Mouse (Mus musculus): ENCODE measurements around the gene Myo16.

Gene Myo16

DNA sequence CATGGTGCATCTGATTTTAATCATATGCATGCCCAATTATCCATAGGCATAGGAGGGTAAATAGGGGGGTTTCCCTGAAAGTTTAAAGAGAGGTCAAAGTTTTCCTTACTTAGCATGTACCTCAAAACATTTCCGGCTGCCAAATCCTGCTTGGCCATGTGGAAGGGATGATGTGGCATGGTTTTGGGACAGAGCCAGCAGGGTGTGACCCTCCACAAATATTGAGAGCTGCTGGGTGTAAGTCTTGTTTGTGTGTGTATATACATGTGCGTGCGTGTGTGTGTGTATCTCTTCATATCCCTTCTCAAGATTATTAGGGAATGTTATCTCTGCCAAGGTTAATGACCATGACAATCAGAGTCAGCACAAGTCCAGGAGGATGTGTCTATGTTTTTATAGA is 150.3 kb downstream of the Myo16 start:
- DNase-seq (ENCODE audit: low spot score): no peak

DNA sequence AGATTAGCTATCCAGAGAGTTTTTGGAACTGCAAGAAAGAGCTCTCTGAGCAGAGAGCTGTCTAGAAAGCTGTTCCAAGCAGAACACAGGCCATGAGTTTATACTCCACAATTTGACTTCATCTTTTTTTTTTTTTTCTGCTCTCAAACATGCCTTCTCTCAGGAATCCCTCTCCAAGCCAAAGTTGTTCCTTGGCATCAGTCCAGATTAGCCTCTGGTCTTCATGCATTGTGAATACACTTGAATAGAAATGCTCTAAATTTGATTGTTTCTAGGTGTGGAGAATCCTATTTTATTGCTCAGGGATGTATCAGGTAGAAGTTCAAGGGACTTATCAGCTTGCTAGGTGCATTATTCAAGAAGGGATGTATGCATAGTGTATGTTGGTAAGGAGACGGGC is 151.0 kb downstream of the Myo16 start:
- no peak for DNase-seq (ENCODE audit: low spot score)

- no peak for DNase-seq (ENCODE audit: low spot score)
Measured at GRCm38 (mm10) chr8:10307345-10307744, 153.6 kb downstream of the Myo16 start.

GRCm38 (mm10) chr8:10307770-10308476 is 154.2 kb downstream of the Myo16 start:
- no peak for DNase-seq (ENCODE audit: low spot score)

DNA sequence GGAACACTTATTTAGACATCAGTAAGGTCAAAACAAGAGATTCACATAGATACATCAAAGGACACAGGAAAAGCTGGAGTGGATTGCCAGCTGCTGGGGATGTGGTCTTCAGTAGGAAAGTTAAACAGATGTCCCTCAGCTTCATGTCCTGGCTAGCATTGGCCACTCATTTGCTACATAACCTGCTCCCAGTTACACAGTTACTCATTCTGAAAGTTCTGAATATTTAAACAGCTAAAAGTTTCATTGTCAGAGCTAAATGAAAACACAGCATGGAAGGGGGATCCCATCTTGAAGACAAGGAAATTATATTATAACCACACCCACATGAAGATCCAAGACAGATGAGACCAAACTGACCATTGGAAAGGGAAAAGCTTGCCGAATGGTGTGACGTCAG is 156.8 kb downstream of the Myo16 start:
- DNase-seq (ENCODE audit: low spot score): no peak

GRCm38 (mm10) chr8:10312316-10312715 is 158.6 kb downstream of the Myo16 start:
- no peak for DNase-seq (ENCODE audit: low spot score)

- DNase-seq (ENCODE audit: low spot score): no peak
Measured at GRCm38 (mm10) chr8:10316201-10316600, 162.5 kb downstream of the Myo16 start.

DNA sequence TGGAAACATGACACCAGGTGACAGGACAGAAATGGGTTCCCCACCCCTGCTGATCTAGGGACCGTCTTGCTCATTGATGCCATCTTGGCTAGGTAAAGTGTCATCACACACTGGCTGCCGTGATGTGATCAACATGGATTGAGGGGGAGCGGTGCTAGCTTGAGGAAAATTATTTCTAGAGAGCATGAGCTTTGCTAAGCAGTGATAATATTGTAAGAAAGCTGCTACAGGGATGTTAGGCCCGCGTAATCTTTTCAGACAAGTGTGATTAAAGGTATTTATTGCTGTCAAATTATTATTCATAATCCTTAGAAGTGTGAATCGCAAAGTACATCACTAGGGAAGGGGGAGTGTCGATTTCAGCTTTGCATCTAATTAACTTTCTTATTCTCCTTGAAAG is 164.4 kb downstream of the Myo16 start:
- DNase-seq (ENCODE audit: low spot score): no peak

- no peak for DNase-seq (ENCODE audit: low spot score)
Measured at GRCm38 (mm10) chr8:10350451-10350850, 196.7 kb downstream of the Myo16 start.

- DNase-seq (ENCODE audit: low spot score): no peak
Measured at GRCm38 (mm10) chr8:10358711-10359110, 205.0 kb downstream of the Myo16 start.

GRCm38 (mm10) chr8:10362949-10363348 is 209.2 kb downstream of the Myo16 start:
- DNase-seq (ENCODE audit: low spot score): no peak

DNA sequence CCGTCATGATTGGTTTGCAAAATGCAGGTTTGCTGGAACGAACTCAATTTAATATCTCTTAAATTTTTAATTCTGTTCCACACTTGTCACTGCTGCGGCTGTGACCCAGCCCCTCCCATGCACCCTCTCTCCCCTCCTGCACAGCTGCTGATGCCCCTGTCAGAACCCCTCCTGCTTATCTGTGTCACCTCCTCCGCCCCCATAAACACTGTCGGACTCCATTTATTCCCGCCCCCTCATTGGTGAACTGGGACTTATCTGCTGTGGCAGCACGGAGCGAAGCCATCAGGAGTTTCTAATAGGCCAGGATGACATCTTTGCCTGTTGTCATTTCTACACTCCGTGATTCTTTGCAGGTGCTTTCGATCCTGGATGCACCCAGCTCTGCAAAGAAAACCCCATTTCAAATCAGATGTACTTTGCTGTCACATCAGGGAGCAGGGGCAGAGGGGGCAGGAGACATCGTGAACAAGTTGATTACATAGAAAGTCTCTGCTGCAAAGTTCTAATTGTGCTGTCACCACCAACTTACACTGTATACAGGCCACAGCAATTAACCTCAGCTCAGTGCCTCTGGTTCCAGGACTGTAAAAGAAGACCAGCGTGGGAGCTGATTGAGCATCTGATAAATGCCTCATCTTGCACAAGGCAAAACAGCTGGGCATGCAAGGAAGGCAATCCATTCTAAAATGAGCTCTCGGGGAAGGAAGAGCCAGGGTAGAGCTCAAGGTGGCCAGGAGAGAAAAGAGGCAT is 210.1 kb downstream of the Myo16 start:
- no peak for DNase-seq (ENCODE audit: low spot score)

DNA sequence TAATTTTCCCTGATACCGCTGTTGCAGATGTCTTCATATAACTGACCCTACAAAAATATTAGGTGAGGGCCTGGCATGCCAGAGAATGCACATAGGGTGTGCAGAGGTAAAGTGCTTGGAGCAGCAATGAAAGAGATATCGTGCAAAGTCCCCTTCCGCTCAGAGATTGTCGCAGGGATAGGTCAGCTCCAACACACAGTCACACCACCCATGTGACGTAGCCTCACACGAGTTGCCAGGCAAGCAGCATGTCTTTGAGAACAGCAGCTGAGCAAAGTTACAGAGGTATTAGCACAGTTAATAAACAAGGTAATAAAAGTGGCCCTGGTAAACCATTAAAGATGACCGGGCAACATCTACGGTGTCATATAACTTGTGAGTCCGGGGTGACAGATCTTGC is 212.4 kb downstream of the Myo16 start:
- DNase-seq (ENCODE audit: low spot score): no peak

DNA sequence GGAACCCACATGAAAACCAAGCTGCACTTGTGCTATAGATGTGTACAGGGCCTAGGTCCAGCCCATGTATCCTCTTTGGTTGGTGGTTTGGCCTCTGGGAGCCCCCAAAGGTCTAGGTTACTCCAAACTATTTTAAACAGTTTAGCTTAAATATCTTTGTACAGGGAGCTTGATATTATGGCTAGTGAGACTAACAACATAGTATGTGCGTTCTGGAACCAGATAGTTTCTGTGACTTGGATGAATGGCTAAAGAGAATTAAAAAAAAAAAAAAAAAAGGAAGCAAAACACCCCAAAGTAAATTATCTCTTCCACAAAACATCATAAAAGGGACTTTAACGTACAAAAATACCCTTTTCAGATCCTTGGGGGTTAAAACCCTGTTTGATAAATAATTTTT is 218.9 kb downstream of the Myo16 start:
- no peak for DNase-seq (ENCODE audit: low spot score)

DNA sequence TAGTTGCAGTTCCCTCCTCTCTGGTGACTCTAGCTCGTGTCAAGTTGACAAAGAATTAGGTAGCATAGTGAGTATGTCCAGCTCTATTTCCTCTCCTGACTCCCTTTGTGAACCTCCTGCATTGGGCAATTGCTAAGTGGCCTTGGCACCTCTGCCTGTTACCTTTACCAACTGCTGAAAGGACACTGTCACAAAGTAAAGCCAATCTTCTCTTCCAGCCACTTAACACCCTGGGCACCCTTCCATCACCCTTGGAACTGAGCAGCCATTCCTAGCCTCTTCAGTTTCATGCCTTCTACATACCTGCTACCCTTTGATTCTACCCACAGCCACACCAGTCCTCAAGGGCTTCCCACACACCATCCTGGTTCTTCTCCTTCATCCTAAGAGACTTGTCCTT is 233.4 kb downstream of the Myo16 start:
- no peak for DNase-seq (ENCODE audit: low spot score)

- no peak for DNase-seq (ENCODE audit: low spot score)
Measured at GRCm38 (mm10) chr8:10391096-10391683, 237.5 kb downstream of the Myo16 start.

DNA sequence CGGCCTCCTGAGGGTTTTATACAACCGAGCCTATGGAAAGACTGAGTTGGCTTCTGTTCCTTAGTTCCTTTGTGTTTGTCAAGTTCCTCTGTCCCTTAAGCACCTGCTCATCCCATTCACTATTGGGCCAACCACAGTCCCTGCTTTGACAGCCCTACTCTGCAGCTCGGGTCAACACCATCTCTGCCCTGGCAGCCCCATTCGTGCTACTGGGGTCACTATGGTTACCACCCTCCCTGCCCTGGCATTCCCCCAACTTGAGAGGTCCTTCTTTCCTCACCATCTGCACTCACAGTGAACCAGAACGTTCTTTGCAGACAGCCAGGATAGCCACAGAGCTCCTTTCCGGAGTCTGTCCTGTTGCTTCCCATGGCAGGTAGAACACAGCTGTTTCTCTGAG is 238.2 kb downstream of the Myo16 start:
- no peak for DNase-seq (ENCODE audit: low spot score)

GRCm38 (mm10) chr8:10394506-10394905 is 240.8 kb downstream of the Myo16 start:
- DNase-seq (ENCODE audit: low spot score): no peak

GRCm38 (mm10) chr8:10395146-10395545 is 241.4 kb downstream of the Myo16 start:
- no peak for DNase-seq (ENCODE audit: low spot score)

GRCm38 (mm10) chr8:10402606-10403005 is 248.9 kb downstream of the Myo16 start:
- peak; percentile 76 for DNase-seq (ENCODE audit: low spot score)

- no peak for DNase-seq (ENCODE audit: low spot score)
Measured at GRCm38 (mm10) chr8:10405469-10405868, 251.8 kb downstream of the Myo16 start.

DNA sequence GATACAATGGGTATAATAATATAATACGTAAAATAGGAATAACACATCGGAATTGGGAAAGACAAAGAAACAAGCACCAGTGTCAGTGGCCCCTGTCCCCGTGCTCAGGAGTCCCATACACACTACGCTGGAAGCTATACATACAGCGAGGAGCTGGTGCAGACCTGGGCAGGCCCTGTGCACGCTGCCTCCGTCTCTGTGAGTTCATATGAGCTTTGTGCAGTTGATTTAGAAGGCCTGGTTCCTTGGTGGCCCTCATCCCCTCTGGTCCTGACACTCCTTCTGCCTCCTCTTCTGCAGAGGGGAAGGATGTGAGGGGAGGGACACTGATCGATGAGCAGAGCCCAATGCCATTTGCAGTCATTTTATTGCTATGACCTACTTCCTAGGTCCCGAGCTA is 255.3 kb downstream of the Myo16 start:
- no peak for DNase-seq (ENCODE audit: low spot score)

DNA sequence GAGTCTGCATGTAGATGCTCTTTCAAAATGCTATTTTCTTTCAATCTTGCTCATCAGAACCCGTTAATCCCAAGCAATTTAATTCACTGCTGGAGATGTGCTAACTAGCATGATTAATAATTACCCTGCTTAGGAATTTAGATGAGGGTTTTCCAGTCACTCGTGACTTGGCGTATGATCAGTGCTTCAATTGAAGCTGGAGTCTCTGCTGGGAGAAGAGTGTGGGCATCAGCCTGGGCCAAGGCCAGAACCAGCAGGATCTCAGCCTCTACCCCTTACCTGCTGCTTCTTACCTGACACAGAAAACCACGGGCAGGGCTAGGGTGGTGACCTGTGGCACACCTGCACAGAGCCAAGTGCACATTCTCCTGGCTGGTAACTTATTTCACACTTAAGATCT is 257.8 kb downstream of the Myo16 start:
- no peak for DNase-seq (ENCODE audit: low spot score)
